Mouse (Mus musculus) liver, embryonic 14.5 days (tissue): ENCODE results near the gene Stam. TPM values are rescaled to one million over a fixed set of nuclear protein-coding genes. Genes with fewer than 3 reads are reported as not detected.

Experiments
- ATAC-seq: fragments of 200-750 bp; cut with Nextera tagmentation; 2 replicates; pipeline ENCODE4 v1.8.0; 2017; ENCODE audit warnings: moderate number of reproducible peaks, mild to moderate bottlenecking, moderate library complexity; ENCODE audit not compliant: insufficient read depth
- DNase-seq, 3 experiments: peaks; one replicate each; pipeline ENCODE4 v3.0.0-alpha.2; 2012 to 2013; ENCODE audit warnings: low read depth in 3 of 3, low spot score in 3 of 3
- H3K27ac ChIP-seq: fragments of 300-500 bp; sonication (generic); 2 replicates; pipeline ENCODE4 v1.5.1; 2014; ENCODE audit warnings: moderate library complexity, mild to moderate bottlenecking, control low read depth, inconsistent platforms
- H3K27me3 ChIP-seq: fragments of 300-500 bp; sonication (generic); 2 replicates; pipeline ENCODE4 v1.6.1; 2014; ENCODE audit warnings: mild to moderate bottlenecking, low read length, moderate library complexity; ENCODE audit not compliant: control insufficient read depth, insufficient read depth
- H3K36me3 ChIP-seq: fragments of 300-500 bp; sonication (generic); replicated peaks from 2 replicates; pipeline ENCODE4 v1.6.1; 2014; ENCODE audit warnings: low read depth; ENCODE audit not compliant: control insufficient read depth, insufficient read depth
- H3K4me1 ChIP-seq, 2 experiments: fragments of 200-500 bp in 1 of 2; fragments of 300-500 bp in 1 of 2; sonication (generic) in 1 of 2; replicated peaks; 2 replicates each; pipeline ENCODE4 v1.6.1; 2012 to 2014; ENCODE audit warnings: antibody characterized with exemption in 1 of 2, inconsistent platforms in 1 of 2, low read length in 1 of 2; ENCODE audit not compliant: control insufficient read depth in 2 of 2, insufficient read depth in 2 of 2
- H3K4me2 ChIP-seq: fragments of 300-500 bp; sonication (generic); 2 replicates; pipeline ENCODE4 v1.6.1; 2014; ENCODE audit warnings: low read depth, mild to moderate bottlenecking, control low read depth, moderate library complexity
- H3K4me3 ChIP-seq, 2 experiments: fragments of 200-500 bp in 1 of 2; fragments of 300-500 bp in 1 of 2; sonication (generic) in 1 of 2; 2 replicates each; pipeline ENCODE4 v1.5.1; 2012 to 2014; ENCODE audit warnings: low read depth in 2 of 2, low read length in 2 of 2, mild to moderate bottlenecking in 2 of 2, control low read depth in 1 of 2, inconsistent platforms in 1 of 2, moderate library complexity in 1 of 2; ENCODE audit not compliant: insufficient read depth in 1 of 2
- H3K9ac ChIP-seq: fragments of 300-500 bp; sonication (generic); replicated peaks from 2 replicates; pipeline ENCODE4 v1.6.1; 2014; ENCODE audit warnings: mild to moderate bottlenecking, control low read depth, moderate library complexity
- H3K9me3 ChIP-seq: fragments of 300-500 bp; sonication (generic); 2 replicates; pipeline ENCODE4 v1.6.1; 2016; ENCODE audit warnings: low read length, mixed read lengths; ENCODE audit not compliant: control insufficient read depth
- CTCF ChIP-seq: IDR thresholded peaks from 2 replicates; pipeline ENCODE4 v1.5.1; 2016; ENCODE audit warnings: antibody characterized with exemption, low read depth, control low read depth
- EP300 ChIP-seq: IDR thresholded peaks from 2 replicates; pipeline ENCODE4 v1.6.1; 2016; ENCODE audit warnings: antibody characterized with exemption, low read depth
- WGBS: fragments of 180-500 bp; shearing (Covaris S2); extraction: QIAGEN DNeasy Blood & Tissue Kit; methylation state at CpG from one replicate; pipeline ENCODE4 v1.1.7; 2014; ENCODE audit not compliant: insufficient replicate concordance; 5-methylcytosine and 5-hydroxymethylcytosine counted together
- polyA plus RNA-seq, 2 experiments: library from polyadenylated mRNA; depleted of rRNA in 1 of 2; stranded (reverse) in 1 of 2; unstranded in 1 of 2; fragments of >200 nt; fragmentation: Nextera tagmentation in 1 of 2; extraction: Ambion mirVana in 1 of 2; gene quantifications; 2 replicates each; pipeline versions ENCODE4 v1.2.1 to v1.2.3; 2012 to 2014

Gene Stam
- polyA plus RNA-seq, 2 experiments, result 10.4 to 24.8 TPM

DNA sequence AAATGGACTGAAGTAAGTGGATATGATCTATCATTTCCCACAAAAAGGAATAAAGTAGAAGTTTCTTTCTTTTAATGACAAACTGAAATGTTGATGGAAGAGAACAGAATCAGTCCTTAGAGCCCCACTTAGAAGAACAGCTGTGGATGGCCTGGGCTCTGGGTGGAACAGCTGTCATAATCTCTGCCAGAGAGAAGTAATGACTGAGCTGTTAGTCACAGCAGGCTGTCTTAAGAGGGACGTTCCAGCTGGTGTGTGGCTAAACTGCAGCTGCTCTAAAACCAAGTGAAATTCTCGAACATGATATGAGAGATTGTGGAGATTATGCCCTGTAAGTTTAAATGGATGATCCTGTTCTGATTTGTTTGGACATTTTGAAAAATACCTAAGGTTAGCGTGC is 63.0 kb downstream of the Stam start:
- Histone ChIP-seq H3K4me1 (no peaks in the 10 kb centered on the region), H3K9me3 (no peaks in the 10 kb centered on the region), H3K4me2 (no peak overlapping the region), H3K4me3 (no peak overlapping the region), H3K27me3 (no peaks in the 10 kb centered on the region), H3K27ac (no peak overlapping the region), H3K36me3 (peaks cover 8% of the 10 kb centered on the region), H3K9ac (no peak overlapping the region)
- DNase-seq, result no peak
- 70% methylated on average over 3 of the region's 3 CpGs for WGBS
- TF ChIP-seq EP300, result no peak
- no peak for TF ChIP-seq CTCF
- no peak for ATAC-seq

DNA sequence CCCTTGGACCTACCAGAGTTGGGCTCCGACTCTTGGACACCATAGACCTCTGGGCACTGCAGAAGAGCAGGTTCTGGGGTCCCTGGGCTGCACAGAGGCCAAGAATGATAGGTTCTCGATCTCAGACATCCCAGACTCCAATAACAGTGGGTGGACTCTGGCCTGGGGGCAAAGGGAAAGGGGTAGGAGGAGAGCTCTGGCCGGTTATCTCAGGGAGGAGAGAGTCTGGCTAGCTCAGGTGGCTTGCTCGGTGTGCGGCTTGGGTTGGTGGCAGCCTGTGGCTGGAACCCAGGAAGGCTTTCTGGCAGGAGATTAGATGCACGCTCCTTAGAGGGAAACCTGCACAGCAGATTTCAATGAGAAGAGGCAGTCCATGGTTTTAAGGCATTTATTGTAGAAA is 65.7 kb downstream of the Stam start:
- H3K4me2 ChIP-seq, result no peak overlapping the region
- ATAC-seq, result no peak
- TF ChIP-seq EP300, result no peak
- TF ChIP-seq CTCF, result no peak
- H3K9ac ChIP-seq, result no peak overlapping the region
- H3K4me3 ChIP-seq, result no peak overlapping the region
- peaks cover 20% of the 10 kb centered on the region for H3K36me3 ChIP-seq
- WGBS, result 78% methylated on average over 6 of the region's 6 CpGs
- no peak overlapping the region for H3K27ac ChIP-seq
- no peaks in the 10 kb centered on the region for H3K9me3 ChIP-seq
- no peaks in the 10 kb centered on the region for H3K27me3 ChIP-seq
- H3K4me1 ChIP-seq, result no peaks in the 10 kb centered on the region
- DNase-seq, result no peak

DNA sequence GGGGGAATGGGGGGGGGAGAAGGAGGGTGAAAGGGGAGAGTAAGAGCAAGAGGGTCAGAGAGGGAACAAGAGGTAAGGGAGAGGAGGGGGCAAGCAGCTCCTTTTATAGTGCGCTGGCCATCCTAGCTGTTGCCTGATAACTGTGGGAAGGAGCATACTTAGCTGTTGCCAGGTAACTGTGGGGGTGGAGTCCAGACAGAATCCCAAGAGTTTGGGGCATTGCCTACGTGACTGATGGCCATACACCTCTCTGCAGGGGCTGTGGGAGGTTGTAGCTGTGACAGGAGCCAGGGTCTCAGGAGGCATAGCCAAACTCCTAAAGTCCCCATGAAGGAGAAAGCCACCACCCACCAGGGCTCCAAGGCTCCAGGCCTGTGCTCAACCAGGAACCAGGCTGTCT is 66.1 kb downstream of the Stam start:
- TF ChIP-seq CTCF, result no peak
- no peak for TF ChIP-seq EP300
- 73% methylated on average over 2 of the region's 2 CpGs for WGBS
- ATAC-seq (no peak), DNase-seq (no peak)
- Histone ChIP-seq H3K27ac (no peak overlapping the region), H3K27me3 (no peaks in the 10 kb centered on the region), H3K9me3 (no peaks in the 10 kb centered on the region), H3K9ac (no peak overlapping the region), H3K4me3 (no peak overlapping the region), H3K4me1 (no peaks in the 10 kb centered on the region), H3K4me2 (no peak overlapping the region), H3K36me3 (peaks cover 20% of the 10 kb centered on the region)

DNA sequence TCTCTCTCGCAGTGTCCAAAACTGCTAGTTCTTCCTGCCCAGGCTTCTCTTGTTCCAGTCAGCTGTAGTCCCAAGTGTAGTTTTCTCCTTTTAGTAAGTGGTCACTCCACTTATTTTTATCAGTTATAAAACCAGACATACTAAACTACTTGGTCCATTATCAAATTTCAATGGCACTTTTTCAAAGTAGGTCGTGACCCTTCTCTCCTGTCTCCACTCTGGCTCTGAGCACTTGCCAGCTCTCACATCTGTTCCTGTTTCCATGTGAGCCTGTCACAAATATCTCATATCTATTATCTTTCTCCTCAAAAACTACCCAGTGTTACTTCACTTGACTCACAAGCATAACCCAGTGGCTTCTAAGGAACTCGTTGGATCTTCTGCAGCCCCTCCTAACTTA is 71.4 kb downstream of the Stam start:
- WGBS, result 72% methylated on average over 3 of the region's 3 CpGs
- no peak for TF ChIP-seq EP300
- Histone ChIP-seq H3K36me3 (peaks cover 19% of the 10 kb centered on the region), H3K4me2 (no peak overlapping the region), H3K9ac (no peak overlapping the region), H3K9me3 (no peaks in the 10 kb centered on the region), H3K4me3 (no peak overlapping the region), H3K4me1 (no peaks in the 10 kb centered on the region), H3K27me3 (no peaks in the 10 kb centered on the region), H3K27ac (no peak overlapping the region)
- no peak for DNase-seq
- no peak for ATAC-seq

DNA sequence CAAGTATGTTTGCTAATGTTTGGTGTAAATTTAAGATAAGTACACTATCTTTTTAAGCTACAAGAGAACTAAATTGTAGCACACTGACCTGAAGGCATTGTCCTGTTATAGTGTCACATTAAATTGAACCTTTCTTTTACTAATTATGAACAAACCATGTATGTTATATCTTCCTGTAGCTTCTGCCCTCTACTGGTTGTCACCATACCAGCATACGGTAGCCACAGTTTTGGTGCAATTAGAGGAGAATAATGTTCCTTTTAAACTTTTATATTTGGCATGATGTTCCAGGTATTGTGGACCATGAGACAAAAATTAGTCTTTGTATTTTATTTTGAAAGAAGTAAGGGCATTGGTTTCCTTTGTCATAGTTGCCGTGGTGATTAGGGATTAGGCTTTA is 73.0 kb downstream of the Stam start:
- TF ChIP-seq CTCF (peak; percentile 38; the same call in 1 of the 2 replicates), EP300 (no peak)
- Histone ChIP-seq H3K27me3 (no peaks in the 10 kb centered on the region), H3K36me3 (peaks cover 14% of the 10 kb centered on the region), H3K9ac (no peak overlapping the region), H3K4me3 (no peak overlapping the region), H3K9me3 (no peaks in the 10 kb centered on the region), H3K4me2 (no peak overlapping the region), H3K4me1 (no peaks in the 10 kb centered on the region), H3K27ac (no peak overlapping the region)
- 82% methylated on average over 2 of the region's 2 CpGs for WGBS
- DNase-seq (no peak), ATAC-seq (no peak)

DNA sequence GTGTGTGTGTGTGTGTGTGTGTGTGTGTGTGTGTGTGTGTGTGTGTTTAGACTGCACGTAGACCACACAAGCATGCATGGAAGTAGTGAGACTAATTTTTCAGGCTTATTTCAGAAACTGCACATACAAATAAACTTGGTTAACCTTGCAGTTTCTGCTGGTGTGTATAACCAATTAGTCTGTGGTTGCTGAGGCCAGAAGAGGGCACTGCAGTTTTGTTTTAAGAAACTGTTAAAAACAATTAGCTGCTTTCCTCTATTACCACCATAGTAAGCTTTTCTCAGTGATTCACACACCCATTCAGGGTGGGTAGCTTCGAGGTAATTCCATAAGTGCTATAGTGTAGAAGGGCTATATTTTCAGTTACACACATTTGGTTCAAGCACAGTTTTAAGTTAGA is 76.9 kb downstream of the Stam start:
- Histone ChIP-seq H3K27me3 (no peaks in the 10 kb centered on the region), H3K4me1 (no peaks in the 10 kb centered on the region), H3K9ac (no peak overlapping the region), H3K4me3 (no peak overlapping the region), H3K36me3 (peaks cover 2% of the 10 kb centered on the region), H3K9me3 (no peaks in the 10 kb centered on the region), H3K4me2 (no peak overlapping the region), H3K27ac (no peak overlapping the region)
- ATAC-seq, result no peak
- DNase-seq, result no peak
- WGBS, result 74% methylated on average over 2 of the region's 2 CpGs
- TF ChIP-seq EP300 (no peak), CTCF (no peak)
